Mouse (Mus musculus) cerebellum, adult 11 months (tissue): Measurements from ENCODE around the gene Gm21679.
"Not testable (repeated sequence)": the region's sequence is repeated elsewhere in the genome, so short reads cannot be mapped to it uniquely, and the experiment has no call there.

Experiments
- DNase-seq: peaks from one replicate; pipeline ENCODE4 v3.0.0; 2022

Gene Gm21679

GRCm38 (mm10) chrY:29683270-29683669 is at the start of gene Gm21679:
Gene Gm21679 (minus strand): TSS chrY:29683370.
- not testable (repeated sequence) for DNase-seq
